Mouse (Mus musculus) embryonic fibroblast, embryonic 13.5 days (primary cell): ENCODE data around the gene Ntf3.

Experiments
- CTCF ChIP-seq: IDR thresholded peaks from 2 replicates; pipeline ENCODE4 v1.5.1; 2011; ENCODE audit warnings: mild to moderate bottlenecking, control low read depth, low read length, moderate library complexity, borderline replicate concordance; ENCODE audit not compliant: insufficient read depth
- POLR2A ChIP-seq: IDR thresholded peaks from 2 replicates; pipeline ENCODE4 v1.6.1; 2011; ENCODE audit warnings: low read depth, mild to moderate bottlenecking, control low read depth, low read length, moderate library complexity

DNA sequence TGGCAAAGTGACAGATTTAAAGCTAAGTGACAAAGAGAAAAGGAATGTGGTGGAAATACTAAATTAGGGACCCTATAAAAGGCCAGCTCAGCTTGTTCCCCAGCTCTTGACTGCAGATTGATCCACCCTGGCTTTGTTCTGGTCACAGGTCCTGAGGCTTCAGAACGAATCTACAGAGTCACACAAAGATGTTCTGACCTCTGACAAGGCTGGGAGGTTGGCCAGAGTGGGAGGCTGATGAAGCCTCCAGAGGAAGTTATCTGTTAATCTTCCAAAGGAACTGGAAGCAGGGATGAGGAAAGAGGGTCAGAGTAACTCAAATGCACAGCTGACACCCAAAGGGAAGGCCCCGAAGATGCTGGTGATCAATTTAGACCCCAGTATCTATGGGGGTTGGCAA is 59.3 kb downstream of the Ntf3 start:
- TF ChIP-seq POLR2A (no peak), CTCF (no peak)
